Mouse (Mus musculus): Measurements from ENCODE around the gene Gpc3.

DNA sequence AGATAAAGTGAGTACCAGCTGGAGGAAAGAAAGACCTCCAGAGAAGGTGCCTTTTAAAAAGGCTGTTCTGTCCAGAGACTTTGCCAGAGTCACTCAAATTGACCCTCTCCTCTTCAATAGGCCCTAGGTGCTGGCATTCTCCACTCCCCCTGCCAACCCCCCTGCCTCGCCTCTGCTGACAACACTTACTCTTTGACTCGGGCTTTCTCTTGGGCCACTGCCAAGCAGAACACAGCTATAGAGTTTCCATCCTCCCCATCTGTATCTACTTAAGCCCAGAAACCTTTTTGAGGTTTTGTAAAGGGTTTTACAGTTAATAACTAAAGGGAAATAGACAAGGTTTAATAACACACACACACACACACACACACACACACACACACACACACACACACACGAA, 99.2 kb downstream of the Gpc3 start:
- TF ChIP-seq CTCF (IDR thresholded peaks at IDR 0.05; ENCODE audit: low read depth): no peak
- TF ChIP-seq EP300 (IDR thresholded peaks at IDR 0.05; ENCODE audit: low read depth): no peak
